Mouse (Mus musculus): Measurements from ENCODE around the gene Gm11549.

Gm11549 gene

DNA sequence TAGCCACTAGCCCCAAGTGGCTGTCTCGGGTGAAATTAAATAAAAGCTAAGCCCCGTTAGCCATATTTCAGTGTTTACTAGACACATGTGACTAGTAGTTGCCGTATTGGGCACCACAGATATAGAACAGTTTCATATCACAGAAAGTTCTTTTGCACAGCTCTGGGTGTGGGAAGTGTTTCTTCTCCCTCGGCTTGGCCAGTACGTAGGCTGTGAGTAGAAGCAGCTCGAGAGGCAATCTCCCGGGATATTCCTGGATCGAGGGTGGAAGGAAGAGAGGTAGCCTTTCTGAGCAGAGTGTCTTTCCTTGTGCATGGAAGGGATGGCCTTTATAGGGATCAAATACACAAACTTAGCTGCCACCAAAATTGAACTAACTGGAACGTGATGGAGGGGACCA, 5.4 kb downstream of the Gm11549 start:
- DNase-seq (ENCODE audit: low spot score in 2 of 2) = no peak

- no peak for DNase-seq (ENCODE audit: low spot score in 2 of 2)
Measured at GRCm38 (mm10) chr3:36511491-36511890, 10.1 kb downstream of the Gm11549 start.

- DNase-seq (ENCODE audit: low spot score in 2 of 2) = no peak
Measured at GRCm38 (mm10) chr3:36505809-36506735, 15.5 kb downstream of the Gm11549 start.

DNA sequence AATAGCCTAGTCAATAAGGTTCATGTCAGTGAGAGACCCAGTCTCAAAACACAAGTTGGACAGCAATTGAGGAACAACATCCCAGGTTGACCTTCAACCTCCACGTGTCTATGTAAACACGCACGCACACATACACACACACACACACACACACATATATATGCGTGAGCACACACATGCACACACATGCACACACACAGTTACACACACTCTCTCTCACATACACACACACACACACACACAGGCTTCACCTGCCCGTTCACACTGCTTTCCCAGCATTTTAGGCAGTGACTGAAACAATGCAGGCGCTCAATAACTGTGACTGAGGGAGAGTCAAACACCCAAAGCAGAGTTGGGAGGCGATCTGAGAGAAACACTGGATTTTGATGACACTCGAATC, 16.3 kb downstream of the Gm11549 start:
- no peak for DNase-seq (ENCODE audit: low spot score in 2 of 2)

GRCm38 (mm10) chr3:36501546-36501945, 20.1 kb downstream of the Gm11549 start:
- no peak for DNase-seq (ENCODE audit: low spot score in 2 of 2)

DNA sequence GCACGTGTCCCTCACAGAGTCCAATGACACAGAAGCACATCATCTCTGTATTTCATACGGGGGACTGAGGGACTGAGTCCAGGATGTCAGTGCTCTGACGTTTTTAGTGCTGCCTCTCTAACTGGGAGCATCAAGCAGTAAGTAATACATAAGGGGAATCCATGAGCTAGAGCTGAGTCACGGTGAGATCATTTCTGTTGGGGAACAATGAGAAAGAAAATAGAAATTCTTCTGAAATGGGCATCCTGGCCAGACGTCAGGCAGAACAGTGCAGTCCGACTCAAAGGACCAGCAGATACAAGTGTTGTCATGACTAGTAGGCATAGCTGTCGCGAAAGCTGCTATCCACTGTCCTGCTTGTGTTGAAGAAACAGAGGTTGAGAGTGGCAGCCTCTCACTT, 20.6 kb downstream of the Gm11549 start:
- no peak for DNase-seq (ENCODE audit: low spot score in 2 of 2)

GRCm38 (mm10) chr3:36499418-36499817, 22.2 kb downstream of the Gm11549 start:
- DNase-seq (ENCODE audit: low spot score in 2 of 2) = no peak

DNA sequence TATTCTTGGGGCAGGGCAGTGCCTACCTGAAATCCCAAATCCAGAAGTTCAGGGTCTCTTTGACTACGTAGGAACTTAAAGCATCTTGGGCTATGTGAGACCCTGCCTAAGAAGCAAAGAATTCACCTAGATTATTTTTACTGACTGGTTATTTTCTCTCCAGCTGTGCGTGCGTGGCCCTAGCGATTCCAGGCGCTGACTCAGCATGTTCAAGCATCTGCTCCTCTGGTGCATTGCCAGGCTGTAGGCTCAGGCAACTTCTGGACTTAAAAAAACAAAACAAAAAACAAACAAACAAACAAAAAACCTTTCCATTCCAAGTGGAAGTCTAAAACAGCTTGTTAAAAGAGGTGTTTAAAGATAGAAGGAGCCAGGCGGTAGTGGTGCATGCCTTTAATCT, 23.4 kb downstream of the Gm11549 start:
- no peak for DNase-seq (ENCODE audit: low spot score in 2 of 2)

- DNase-seq (ENCODE audit: low spot score in 2 of 2) = peak in 1 of 2 experiments; percentile 67
Measured at GRCm38 (mm10) chr3:36496746-36497145, 24.9 kb downstream of the Gm11549 start.

DNA sequence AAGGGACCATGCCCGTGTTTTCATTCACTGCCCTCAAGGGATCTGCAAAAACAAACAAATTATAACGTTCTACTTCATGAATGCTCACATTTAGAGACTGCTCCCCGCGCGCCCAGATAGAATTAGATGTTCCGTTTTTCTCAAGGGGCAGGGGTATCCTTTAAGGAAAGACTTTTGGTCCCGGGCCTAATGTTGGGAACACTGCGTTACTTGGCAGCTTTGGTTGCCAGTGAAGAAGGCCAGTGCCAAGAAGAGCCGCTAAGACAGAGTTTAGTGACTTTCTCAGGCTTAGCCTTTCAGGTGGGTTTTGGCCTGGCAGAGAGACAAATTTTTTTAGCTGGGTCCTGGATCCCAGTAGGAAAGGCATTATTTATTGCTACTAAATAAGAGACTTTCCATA, 25.3 kb downstream of the Gm11549 start:
- no peak for DNase-seq (ENCODE audit: low spot score in 2 of 2)

- DNase-seq (ENCODE audit: low spot score in 2 of 2) = peak; percentile 83 to 88
Measured at GRCm38 (mm10) chr3:36495436-36495835, 26.2 kb downstream of the Gm11549 start.

- no peak for DNase-seq (ENCODE audit: low spot score in 2 of 2)
Measured at GRCm38 (mm10) chr3:36494613-36495012, 27.0 kb downstream of the Gm11549 start.

DNA sequence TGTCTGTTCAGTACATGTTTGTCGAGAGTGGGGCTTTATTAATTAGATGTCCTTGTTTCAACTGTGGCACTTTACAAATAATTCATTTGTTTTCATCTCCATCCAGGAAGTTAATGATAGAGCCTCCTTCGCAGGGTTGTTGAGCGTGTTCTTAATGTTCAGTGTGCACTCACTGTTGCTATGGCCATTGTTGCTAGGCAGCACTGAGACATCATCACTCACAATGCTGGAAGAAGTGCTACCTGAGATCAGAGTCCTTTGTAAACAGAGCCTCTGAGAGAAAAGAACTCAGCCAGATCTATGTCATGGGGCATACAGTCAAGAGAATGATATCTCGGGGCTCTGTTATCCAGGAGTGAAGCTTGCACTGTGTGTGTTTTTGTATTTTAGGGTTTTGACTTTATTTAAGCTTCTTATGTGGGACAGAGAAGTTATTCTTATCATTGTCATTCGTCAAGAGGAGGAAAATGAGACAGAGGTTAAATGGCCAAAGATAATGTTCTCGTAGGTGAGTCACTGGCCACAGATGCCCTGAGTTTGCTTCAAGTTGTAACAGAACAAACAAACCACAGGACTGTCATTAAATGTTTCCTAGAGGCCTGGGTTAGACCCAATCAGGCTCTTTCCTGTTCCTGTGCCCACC, 27.9 kb downstream of the Gm11549 start:
- DNase-seq (ENCODE audit: low spot score in 2 of 2) = no peak

DNA sequence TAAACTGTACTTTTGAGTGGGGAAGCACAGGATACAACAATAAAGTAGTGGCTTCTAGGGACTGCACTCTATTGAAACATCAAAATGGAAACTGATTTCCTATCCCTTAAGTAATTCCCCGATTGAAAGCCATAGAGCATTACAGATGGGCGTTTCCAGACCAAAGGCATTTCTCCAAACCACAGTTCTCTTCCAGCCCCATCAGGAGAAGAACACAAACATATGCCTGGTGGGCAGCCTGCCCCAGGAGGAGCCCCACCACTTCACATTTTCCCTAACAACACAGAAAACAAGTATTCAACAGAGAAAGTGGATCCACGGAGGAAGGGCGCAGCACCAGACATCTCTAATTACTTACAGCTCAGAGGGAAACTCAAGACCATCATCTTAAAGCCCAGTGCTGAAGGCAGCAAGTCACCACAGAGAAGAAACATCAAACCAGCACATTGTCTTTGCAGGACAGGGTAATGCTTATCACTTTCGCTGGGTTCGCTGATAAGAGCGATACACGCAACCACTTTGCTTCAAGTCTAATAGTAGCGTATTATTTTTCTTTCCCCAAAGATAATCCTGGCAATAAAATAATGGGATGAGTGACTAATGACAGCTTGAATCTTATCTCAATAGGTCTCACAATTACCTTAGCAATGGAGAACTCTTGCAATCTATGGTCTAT, 28.8 kb downstream of the Gm11549 start:
- no peak for DNase-seq (ENCODE audit: low spot score in 2 of 2)

GRCm38 (mm10) chr3:36491535-36491934, 30.1 kb downstream of the Gm11549 start:
- no peak for DNase-seq (ENCODE audit: low spot score in 2 of 2)

GRCm38 (mm10) chr3:36489590-36489910, 32.1 kb downstream of the Gm11549 start:
- DNase-seq (ENCODE audit: low spot score in 2 of 2) = no peak

DNA sequence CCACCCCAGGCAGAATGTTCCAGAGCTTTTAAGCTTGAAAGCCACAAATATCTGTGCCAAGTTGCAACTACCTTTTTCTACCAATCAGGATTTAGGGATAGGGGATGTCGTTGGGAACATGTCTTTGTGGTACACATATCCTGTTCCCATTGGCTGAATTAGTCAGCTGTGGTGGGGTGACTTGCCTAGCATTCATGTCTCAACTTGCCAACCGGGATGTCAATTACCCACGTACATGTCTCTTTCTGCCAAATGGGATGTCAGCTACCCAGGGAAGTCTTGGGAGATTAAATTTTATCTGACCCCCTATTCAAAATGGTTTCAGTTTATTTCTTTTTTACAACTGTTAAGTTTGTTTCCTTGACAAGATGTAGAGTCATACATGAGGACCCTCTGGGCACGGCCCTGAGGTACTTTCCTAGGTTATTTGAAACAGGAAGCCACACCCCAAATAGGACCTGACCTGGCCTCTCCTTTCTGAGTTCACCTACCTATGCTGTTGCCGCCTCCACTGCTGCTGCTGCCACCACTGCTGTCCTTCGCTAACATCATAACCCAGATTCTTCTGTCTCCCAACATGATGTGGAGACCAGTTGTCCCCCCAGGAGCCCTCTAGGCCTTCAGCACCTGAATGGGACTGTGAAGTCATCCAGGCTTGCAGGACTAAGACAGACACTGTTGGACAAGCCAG, 32.6 kb downstream of the Gm11549 start:
- no peak for DNase-seq (ENCODE audit: low spot score in 2 of 2)

GRCm38 (mm10) chr3:36488367-36488766, 33.2 kb downstream of the Gm11549 start:
- DNase-seq (ENCODE audit: low spot score in 2 of 2) = no peak

GRCm38 (mm10) chr3:36486881-36487280, 34.7 kb downstream of the Gm11549 start:
- no peak for DNase-seq (ENCODE audit: low spot score in 2 of 2)

GRCm38 (mm10) chr3:36486176-36486575, 35.4 kb downstream of the Gm11549 start:
- DNase-seq (ENCODE audit: low spot score in 2 of 2) = no peak

DNA sequence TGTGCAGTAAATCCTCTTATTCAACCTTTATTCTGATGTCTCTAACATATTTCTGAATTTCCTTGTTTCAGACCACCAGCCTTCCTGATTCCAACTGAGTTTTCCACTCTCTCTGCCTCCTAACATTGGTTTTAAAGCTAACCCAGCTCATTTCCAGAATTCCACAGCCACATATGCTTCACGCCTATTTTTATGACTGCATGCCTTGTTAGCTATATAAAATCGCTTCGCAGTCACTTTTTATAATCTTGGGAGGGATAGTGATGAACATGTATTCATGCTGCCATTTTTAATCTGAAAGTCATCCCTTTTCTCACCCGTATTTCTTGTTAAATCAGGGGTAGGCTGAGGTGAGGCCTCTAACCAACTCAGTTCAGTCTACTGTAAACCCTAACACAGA, 37.3 kb downstream of the Gm11549 start:
- no peak for DNase-seq (ENCODE audit: low spot score in 2 of 2)

- DNase-seq (ENCODE audit: low spot score in 2 of 2) = no peak
Measured at GRCm38 (mm10) chr3:36482940-36483339, 38.7 kb downstream of the Gm11549 start.

Measured in frontal cortex, postnatal 25 days (tissue).